Comparison of ENCODE assay signal across 19 mouse cellular contexts in the genomic region with DNA sequence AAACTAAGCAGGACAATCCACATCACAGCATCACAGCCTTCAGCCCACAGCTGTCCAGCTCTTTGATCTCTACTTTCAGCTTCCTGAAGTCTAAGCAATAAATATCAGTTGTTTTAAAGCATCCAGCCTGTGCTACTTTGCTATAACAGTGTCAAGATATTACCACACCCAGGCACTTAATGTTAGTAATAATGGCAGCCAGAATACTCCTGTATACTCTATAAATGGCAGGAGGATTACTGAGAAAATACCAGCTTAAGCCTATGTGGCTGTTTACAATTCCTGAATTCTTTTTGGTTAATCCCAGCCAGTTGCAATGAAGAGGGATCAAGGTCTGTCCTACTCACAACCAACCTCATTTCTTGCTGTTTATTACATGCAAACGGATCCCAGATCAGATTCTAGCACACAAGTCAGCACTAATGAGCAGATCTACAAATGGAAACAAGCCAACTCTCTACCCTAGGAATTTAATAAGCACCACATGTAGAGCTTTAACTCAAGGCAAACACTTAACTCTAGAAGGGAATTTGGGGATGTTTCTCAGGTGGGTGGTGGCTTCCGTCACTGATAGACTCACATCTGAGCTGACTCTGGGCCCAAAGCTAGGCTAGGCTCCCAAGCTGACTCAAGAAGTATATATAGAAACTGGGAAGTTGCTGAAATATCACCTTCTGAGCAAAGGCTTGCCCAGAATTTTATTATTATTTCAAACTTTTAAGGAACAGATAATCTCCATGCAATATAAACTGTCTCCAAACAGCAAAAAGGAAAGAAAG.
DNase-seq lines count a peak whose midpoint lies in the region; ATAC-seq and TF ChIP-seq lines count a peak whose summit lies in the region.
"Had no signal": no experiment of that assay in that cellular context is flagged by ENCODE, and none has a peak within 500 bp of the region (broad histone marks: within the 10 kb centered on the region; RNA-seq: fewer than 3 reads in every experiment).

No protein-coding gene starts in this region.

- no peak for DNase-seq in frontal cortex, adult 2 months (ENCODE audit: extremely low spot score in 1 of 2, low spot score in 1 of 2)
- peak; percentile 11 for DNase-seq in brain, embryonic 14.5 days (ENCODE audit: low read depth)
- peak; percentile 41 for DNase-seq in hindlimb bud, embryonic 11.5 days (ENCODE audit: extremely low spot score, low read depth, low spot score)
- DNase-seq in telencephalon, adult 2 months (ENCODE audit: low read depth, low spot score): peak; percentile 22
- no peak for DNase-seq in spleen, postnatal 14 days (ENCODE audit: low spot score in 2 of 2)
- no peak for DNase-seq in thymus, adult 2 months
- DNase-seq: adrenal gland, adult 8-10 months; adrenal gland, postnatal 36 days; cerebellum, adult 11-12 months; cerebellum, adult 9-11 months; cerebellum, postnatal 36 days; gastrocnemius, postnatal 36 days; kidney, adult 2 months had no signal

- TF ChIP-seq CTCF in brain, embryonic 14.5 days (IDR thresholded peaks at IDR 0.05; ENCODE audit: borderline replicate concordance, extremely low read depth, insufficient read depth, insufficient read length): no peak
- no peak for TF ChIP-seq CTCF in thymus, adult 2 months (IDR thresholded peaks at IDR 0.05; ENCODE audit: borderline replicate concordance, control insufficient read depth, extremely low read depth, insufficient read depth, low read length, poor library complexity)

- no peak for TF ChIP-seq POLR2A in brain, embryonic 14.5 days (IDR thresholded peaks at IDR 0.05; ENCODE audit: borderline replicate concordance, extremely low read depth, insufficient read depth, insufficient read length, poor library complexity, severe bottlenecking)
- no peak for TF ChIP-seq POLR2A in thymus, adult 2 months (IDR thresholded peaks at IDR 0.05; ENCODE audit: control insufficient read depth, extremely low read depth, insufficient read depth, low read length, poor library complexity)

- no peaks in the 10 kb centered on the region for H3K27me3 ChIP-seq in thymus, adult 2 months (ENCODE audit: control insufficient read depth, insufficient read depth, low read length)
- H3K27me3 ChIP-seq: embryonic facial prominence, embryonic 13.5 days; forebrain, embryonic 15.5 days; heart, embryonic 13.5 days had no signal

- WGBS in thymus, adult 2 months: 84% methylated on average over 2 of the region's 2 CpGs

- no peaks in the 10 kb centered on the region for H3K36me3 ChIP-seq in thymus, adult 2 months (ENCODE audit: control insufficient read depth, insufficient read depth, low read length)
- H3K36me3 ChIP-seq: embryonic facial prominence, embryonic 13.5 days; forebrain, embryonic 15.5 days; heart, embryonic 13.5 days had no signal

- H3K4me3 ChIP-seq in thymus, adult 2 months (ENCODE audit: control insufficient read depth, insufficient read depth, low read length): no peak overlapping the region
- H3K4me3 ChIP-seq: embryonic facial prominence, embryonic 13.5 days; forebrain, embryonic 15.5 days; heart, embryonic 13.5 days had no signal

- no peaks in the 10 kb centered on the region for H3K4me1 ChIP-seq in thymus, adult 2 months (replicated peaks; ENCODE audit: control insufficient read depth, insufficient read depth, low read length)
- H3K4me1 ChIP-seq: forebrain, embryonic 15.5 days; heart, embryonic 13.5 days had no signal

- 0 out of 2 replicates have a peak, but pooled peaks have one; percentile 52 for ATAC-seq in frontal cortex, adult (ENCODE audit: low TSS enrichment)
- ATAC-seq: forebrain, embryonic 15.5 days; intestine, embryonic 16.5 days had no signal

- H3K27ac ChIP-seq in thymus, adult 2 months (ENCODE audit: control insufficient read depth, insufficient read depth, low read length): no peak overlapping the region
- H3K27ac ChIP-seq: embryonic facial prominence, embryonic 13.5 days; forebrain, embryonic 15.5 days; heart, embryonic 13.5 days; hindbrain, embryonic 14.5 days had no signal

Comparison
In these comparisons a context has a peak if more than half of its experiments do, and no peak if none do; other contexts are left out.
1. DNase-seq: peak in brain, embryonic 14.5 days (single experiment), hindlimb bud, embryonic 11.5 days (single experiment) and telencephalon, adult 2 months (single experiment); none in frontal cortex, adult 2 months (0 of 2), spleen, postnatal 14 days (0 of 2) and thymus, adult 2 months (single experiment).